Mouse (Mus musculus): Measurements from ENCODE around the gene Elfn1. TPM values are rescaled to one million over a fixed set of nuclear protein-coding genes. Genes with fewer than 3 reads are reported as not detected.

The Elfn1 gene
- polyA plus RNA-seq, 1 experiment from 2014 or later = 0.47 TPM

DNA sequence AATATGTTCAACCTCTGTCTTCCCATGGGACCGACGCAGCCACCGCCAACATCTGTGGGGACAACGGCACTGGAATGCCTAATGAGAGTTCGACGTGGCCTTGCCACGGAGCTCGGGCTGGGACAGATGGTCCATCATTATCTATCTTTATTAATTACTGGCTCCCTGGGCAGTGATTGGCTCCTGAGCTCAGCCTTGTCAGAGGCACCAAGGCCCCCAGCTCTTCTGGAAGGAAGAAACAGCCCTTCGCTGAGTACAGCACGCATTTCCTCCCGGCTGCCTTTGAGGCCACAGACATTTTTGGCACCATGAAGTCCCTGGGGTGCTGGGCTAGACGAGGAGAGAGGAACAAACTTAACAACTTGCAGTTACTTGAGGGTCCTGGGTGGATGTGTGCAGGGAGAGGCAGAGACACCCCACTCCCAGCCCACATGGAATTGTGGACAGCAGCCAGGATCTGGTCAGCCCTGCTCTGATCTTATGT is 13.7 kb upstream of the Elfn1 start:
- no peak overlapping the region for H3K4me3 ChIP-seq
- no peak overlapping the region for H3K9ac ChIP-seq
- no peak overlapping the region for H3K4me2 ChIP-seq
- H3K27me3 ChIP-seq = no peaks in the 10 kb centered on the region
- H3K36me3 ChIP-seq = no peaks in the 10 kb centered on the region
- no peak overlapping the region for H3K27ac ChIP-seq
- 34% methylated on average over 12 of the region's 12 CpGs for WGBS
- ATAC-seq (ENCODE audit: borderline replicate concordance, extremely low read depth, low FRiP score, low TSS enrichment) = peak; percentile 62; the same call in 1 of the 2 replicates
- peaks cover 28% of the 10 kb centered on the region; the same call in 1 of the 2 replicates for H3K4me1 ChIP-seq
- H3K9me3 ChIP-seq = no peaks in the 10 kb centered on the region

DNA sequence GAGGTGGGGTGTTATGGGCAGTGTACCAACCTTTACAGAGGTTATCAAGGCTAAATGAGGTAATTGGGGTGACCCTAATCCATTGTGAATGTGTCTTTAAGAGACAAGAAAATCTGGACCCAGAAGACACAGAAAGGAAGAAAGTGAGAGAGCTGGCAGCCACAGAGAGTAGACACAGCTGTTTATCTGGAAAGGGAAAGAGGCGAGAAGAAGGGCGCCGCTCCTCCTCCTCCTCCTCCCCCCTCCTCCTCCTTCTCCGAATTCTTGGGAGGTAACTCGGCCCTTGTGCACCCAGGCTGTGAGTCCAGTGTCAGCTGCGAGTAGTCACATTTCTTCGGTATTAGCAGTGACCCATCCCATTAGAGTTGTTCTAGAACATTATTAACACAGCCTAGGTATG is 8.7 kb upstream of the Elfn1 start:
- Histone ChIP-seq H3K4me3 (no peak overlapping the region), H3K27ac (no peak overlapping the region), H3K9ac (no peak overlapping the region), H3K4me2 (no peak overlapping the region), H3K9me3 (no peaks in the 10 kb centered on the region), H3K4me1 (peaks cover 13% of the 10 kb centered on the region; the same call in 1 of the 2 replicates), H3K36me3 (no peaks in the 10 kb centered on the region), H3K27me3 (no peaks in the 10 kb centered on the region)
- WGBS = 23% methylated on average over 7 of the region's 7 CpGs
- no peak for ATAC-seq (ENCODE audit: borderline replicate concordance, extremely low read depth, low FRiP score, low TSS enrichment)

DNA sequence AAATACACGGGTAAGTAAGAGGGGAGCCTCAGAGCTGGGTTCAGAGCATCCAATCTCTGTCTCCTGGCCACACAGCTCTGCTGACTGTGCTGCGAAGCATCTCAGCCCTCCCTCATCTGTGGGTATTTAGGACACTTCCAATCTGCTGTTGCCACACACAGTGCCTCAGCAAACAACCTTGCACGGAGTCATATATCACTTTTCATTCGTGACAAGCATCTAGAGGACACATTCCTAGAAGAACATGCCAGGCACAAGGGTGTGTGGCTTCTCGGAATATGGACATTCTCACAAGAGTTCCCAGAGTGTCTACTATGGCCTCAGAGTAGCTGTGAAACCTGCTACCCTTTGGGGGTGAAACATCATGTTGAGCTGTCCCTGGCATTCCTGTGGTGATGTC is 2.6 kb upstream of the Elfn1 start:
- WGBS = 61% methylated on average over 5 of the region's 5 CpGs
- H3K9ac ChIP-seq = no peak overlapping the region
- H3K4me3 ChIP-seq = no peak overlapping the region
- H3K9me3 ChIP-seq = no peaks in the 10 kb centered on the region
- H3K4me2 ChIP-seq = no peak overlapping the region
- H3K27ac ChIP-seq = no peak overlapping the region
- peaks cover 30% of the 10 kb centered on the region for H3K4me1 ChIP-seq
- no peaks in the 10 kb centered on the region for H3K36me3 ChIP-seq
- ATAC-seq (ENCODE audit: borderline replicate concordance, extremely low read depth, low FRiP score, low TSS enrichment) = no peak
- H3K27me3 ChIP-seq = peaks cover 56% of the 10 kb centered on the region

DNA sequence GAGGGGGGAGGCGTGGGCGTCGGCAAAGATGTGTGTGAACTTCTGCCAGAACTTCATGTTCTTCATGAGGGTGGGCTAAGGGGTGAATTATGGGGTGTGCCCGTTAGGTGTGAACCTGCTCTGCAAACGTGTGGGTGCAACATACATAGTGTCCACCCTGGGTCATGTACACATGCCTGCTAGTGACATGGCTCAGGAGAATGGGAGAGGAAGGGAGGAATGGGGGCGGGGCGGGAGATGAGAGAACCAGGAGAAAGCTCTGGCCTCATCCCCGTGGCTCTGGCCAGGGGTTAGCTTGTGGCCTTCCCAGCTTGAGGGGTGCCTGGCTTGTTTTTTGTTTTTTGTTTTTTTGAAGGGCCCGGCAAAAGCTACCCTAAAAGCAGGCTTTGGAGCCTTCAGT is 1.2 kb upstream of the Elfn1 start:
- Histone ChIP-seq H3K9me3 (no peaks in the 10 kb centered on the region), H3K27ac (no peak overlapping the region), H3K36me3 (no peaks in the 10 kb centered on the region), H3K4me1 (peaks cover 36% of the 10 kb centered on the region), H3K27me3 (peaks cover 70% of the 10 kb centered on the region), H3K4me3 (no peak overlapping the region), H3K4me2 (no peak overlapping the region), H3K9ac (no peak overlapping the region)
- no peak for ATAC-seq (ENCODE audit: borderline replicate concordance, extremely low read depth, low FRiP score, low TSS enrichment)
- WGBS = 37% methylated on average over 9 of the region's 9 CpGs

DNA sequence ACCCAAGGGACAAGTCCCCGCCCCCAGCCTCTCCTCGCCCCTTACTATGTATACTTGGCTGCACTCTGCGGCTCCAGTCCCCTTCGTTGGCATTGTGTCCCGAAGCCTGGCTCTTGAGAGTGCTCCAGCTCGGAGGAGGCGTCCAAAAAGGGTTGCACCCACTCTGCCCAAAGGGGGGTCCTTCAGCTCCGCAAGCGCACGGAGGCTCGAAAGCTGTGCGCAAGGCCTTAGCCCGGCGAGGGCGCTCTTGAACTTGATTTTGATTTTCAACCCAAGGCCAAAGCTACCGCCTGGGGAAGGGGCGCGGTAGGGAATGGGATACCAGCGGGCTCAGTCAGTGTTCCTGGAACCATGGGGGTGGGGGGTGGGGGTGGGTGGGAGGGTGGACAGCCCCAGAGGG is 502 bp upstream of the Elfn1 start:
- no peaks in the 10 kb centered on the region for H3K9me3 ChIP-seq
- no peak for ATAC-seq (ENCODE audit: borderline replicate concordance, extremely low read depth, low FRiP score, low TSS enrichment)
- no peak overlapping the region for H3K27ac ChIP-seq
- under 1% methylated on average over 19 of the region's 19 CpGs for WGBS
- H3K27me3 ChIP-seq = peaks cover 77% of the 10 kb centered on the region
- H3K9ac ChIP-seq = no peak overlapping the region
- no peaks in the 10 kb centered on the region for H3K36me3 ChIP-seq
- H3K4me2 ChIP-seq = peak overlapping the region; percentile 99
- peaks cover 43% of the 10 kb centered on the region for H3K4me1 ChIP-seq
- H3K4me3 ChIP-seq = peak overlapping the region; percentile 58

DNA sequence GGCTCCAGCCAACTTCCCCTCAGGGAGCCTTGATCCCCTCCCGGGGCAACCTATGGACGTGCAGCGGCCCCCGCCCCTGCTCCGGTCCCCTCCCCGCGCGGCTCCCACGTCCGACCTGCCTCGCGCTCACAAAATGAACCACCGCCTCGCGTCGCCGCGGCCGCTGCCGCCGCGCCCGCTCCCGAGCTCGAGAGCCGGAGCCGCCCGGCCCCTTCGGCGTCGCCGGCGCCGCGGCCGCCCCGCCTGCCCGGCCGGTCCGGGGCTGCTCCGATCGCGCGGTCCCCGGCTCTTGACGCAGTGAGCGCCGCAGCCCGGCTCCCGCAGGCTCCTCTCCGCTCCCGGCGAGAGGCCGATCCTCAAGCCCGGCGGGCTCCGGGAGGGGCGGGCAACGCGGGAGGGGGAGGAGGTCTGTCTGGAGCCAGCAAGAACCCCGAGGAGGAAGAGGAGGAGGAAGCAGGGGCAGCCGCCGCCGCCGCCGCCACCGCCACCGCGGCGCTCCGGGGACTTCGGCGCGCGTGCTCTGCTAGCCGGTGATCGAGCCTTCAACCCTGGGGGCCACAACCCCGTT is 584 bp downstream of the Elfn1 start:
- Histone ChIP-seq H3K9ac (peak overlapping the region; percentile 52), H3K4me2 (peak overlapping the region; percentile 99), H3K27ac (no peak overlapping the region), H3K4me1 (peaks cover 54% of the 10 kb centered on the region), H3K27me3 (peaks cover 88% of the 10 kb centered on the region), H3K9me3 (no peaks in the 10 kb centered on the region), H3K4me3 (peak overlapping the region; percentile 58), H3K36me3 (no peaks in the 10 kb centered on the region)
- WGBS = under 1% methylated on average over 76 of the region's 78 CpGs
- ATAC-seq (ENCODE audit: borderline replicate concordance, extremely low read depth, low FRiP score, low TSS enrichment) = no peak

DNA sequence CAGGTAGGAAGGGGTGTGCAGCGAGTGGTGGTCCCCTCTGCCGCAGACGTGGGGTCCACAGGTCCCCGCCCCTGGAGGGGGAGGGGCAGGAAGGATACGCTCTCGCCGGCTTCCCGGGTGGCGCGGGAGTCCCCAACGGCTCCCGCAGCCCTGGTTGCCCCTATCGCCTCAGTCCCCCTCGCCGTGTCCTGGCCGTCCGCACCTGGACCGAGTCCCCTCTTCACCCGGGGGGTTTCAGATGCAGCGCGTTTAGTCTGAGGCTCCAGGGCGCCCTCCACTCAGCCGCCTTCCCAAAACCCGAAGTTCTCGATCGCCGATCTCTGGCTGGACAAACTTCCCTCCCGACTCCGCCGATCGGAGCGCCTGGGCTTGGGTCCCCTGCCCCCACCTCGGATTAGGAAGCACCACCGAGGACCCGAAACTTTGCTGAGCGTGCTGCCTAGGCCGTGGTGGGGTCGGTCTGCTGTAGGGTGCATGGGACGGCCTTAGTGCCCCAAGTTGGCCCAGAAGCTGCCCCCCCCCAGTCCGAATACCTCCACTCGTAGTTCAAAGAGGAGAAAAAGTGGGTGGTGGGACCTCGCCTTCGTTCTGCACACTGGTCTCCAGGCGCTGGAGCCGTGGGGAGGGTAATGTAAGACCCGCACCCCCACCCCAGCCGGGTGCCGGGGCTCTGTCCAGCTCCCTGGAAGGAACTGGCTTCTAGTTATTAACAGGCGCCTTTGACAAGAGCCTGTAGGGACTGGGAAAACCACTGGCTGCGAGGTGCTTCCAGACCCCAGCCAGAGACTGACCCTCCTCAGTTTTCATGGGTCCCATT is 1.3 kb downstream of the Elfn1 start:
- no peaks in the 10 kb centered on the region for H3K9me3 ChIP-seq
- peak overlapping the region; percentile 58 for H3K4me3 ChIP-seq
- peak overlapping the region; percentile 99 for H3K4me2 ChIP-seq
- under 1% methylated on average over 50 of the region's 50 CpGs for WGBS
- H3K4me1 ChIP-seq = peaks cover 54% of the 10 kb centered on the region
- no peak for ATAC-seq (ENCODE audit: borderline replicate concordance, extremely low read depth, low FRiP score, low TSS enrichment)
- no peak overlapping the region for H3K27ac ChIP-seq
- peaks cover 95% of the 10 kb centered on the region for H3K27me3 ChIP-seq
- H3K9ac ChIP-seq = peak overlapping the region; percentile 52
- H3K36me3 ChIP-seq = no peaks in the 10 kb centered on the region

DNA sequence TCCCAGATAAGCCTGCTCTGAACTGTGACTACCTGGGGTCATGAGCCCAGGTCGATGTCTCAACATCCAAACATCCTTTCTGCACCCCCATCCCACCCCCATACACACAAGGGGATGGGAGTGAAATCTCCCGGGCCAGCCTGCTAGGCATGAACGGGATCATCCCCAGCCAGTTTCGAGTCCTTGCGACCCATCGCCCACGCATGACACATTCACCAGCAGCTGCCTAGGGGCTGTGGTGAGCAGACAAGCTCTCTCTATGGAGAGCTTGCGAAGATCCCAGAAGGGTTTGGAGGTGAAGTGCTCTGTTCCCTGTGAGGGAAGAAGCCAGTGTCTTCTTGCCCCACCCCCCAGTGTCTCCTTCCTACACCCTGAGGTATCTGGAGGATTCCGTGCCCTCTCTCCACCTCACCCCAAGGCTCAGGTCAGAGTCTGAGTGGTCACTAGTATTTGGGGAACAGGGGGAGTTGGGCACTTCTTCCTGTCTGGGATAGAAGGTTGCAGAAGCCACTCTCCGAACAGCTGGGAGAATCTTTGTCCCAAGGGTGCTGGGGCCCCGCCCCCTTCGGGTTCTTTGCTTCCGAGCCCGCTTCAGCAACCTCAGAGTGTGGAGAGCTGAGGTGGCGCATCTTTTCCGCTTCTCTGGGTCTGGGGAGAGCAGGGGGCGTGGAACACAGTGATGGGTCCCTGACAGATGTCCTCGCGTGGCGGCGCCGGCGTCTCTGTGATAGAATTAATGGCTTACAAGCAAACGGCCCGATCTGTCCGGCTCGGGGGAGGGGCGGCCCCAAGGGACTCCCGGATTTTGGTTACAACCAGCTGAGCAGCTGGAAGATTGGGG is 2.2 kb downstream of the Elfn1 start:
- Histone ChIP-seq H3K9me3 (no peaks in the 10 kb centered on the region), H3K4me2 (peak overlapping the region; percentile 21; the same call in 1 of the 2 replicates), H3K27me3 (peaks cover 100% of the 10 kb centered on the region), H3K4me3 (peak overlapping the region; percentile 58; the same call in 1 of the 2 replicates), H3K27ac (no peak overlapping the region), H3K36me3 (no peaks in the 10 kb centered on the region), H3K9ac (no peak overlapping the region), H3K4me1 (peaks cover 54% of the 10 kb centered on the region)
- no peak for ATAC-seq (ENCODE audit: borderline replicate concordance, extremely low read depth, low FRiP score, low TSS enrichment)
- 2% methylated on average over 29 of the region's 29 CpGs for WGBS

DNA sequence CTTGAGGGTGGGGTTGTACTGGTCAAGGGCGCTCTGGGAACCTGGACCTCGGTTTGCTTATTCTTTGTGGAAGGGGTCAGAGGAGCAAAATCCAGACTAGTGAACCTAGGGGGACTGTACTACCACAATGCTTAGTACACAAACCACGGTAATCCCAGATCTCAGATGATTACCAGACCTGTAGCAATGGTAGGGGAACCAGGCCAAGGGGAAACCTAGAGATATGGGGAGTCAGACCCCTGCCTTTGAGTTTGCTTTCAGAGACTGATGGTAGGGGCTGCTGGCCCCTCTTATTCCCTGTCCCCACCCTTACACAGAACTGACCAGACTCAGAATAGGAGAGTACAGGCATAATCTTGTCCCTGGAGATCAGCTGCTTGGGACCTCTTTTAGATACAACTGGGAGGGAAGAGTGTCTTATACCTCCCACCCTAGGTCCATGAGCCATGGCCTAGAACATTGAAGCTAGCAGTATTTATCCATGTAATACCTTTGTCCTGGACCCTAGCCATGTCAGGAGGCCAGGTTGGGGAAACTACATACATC is 3.1 kb downstream of the Elfn1 start:
- no peak overlapping the region for H3K4me3 ChIP-seq
- no peak overlapping the region for H3K9ac ChIP-seq
- no peak overlapping the region for H3K4me2 ChIP-seq
- no peak for ATAC-seq (ENCODE audit: borderline replicate concordance, extremely low read depth, low FRiP score, low TSS enrichment)
- no peaks in the 10 kb centered on the region for H3K9me3 ChIP-seq
- H3K27ac ChIP-seq = no peak overlapping the region
- H3K4me1 ChIP-seq = peaks cover 54% of the 10 kb centered on the region
- H3K27me3 ChIP-seq = peaks cover 100% of the 10 kb centered on the region
- H3K36me3 ChIP-seq = no peaks in the 10 kb centered on the region
- 22% methylated on average over 3 of the region's 3 CpGs for WGBS

DNA sequence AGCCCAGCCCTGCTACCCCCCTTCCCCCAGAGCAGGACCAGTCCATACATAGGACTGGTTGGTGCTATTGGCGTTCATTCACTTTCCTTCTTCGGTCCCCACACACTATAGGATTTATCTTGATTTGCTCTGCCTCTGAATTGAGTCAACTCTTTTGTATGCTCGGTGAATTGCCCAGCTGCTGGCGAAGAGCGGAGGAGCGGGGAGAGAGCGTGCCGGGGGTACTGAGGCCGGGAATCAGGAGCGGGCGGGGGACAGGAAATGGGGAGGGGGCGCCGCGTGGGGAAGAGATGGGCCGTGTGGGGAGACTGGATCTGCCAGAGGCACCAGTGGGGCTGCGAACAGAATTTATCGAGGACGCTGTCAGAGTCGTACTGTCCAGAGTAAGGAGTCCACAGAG is 3.8 kb downstream of the Elfn1 start:
- Histone ChIP-seq H3K4me1 (peaks cover 54% of the 10 kb centered on the region), H3K4me2 (peak overlapping the region; percentile 95; the same call in 1 of the 2 replicates)

DNA sequence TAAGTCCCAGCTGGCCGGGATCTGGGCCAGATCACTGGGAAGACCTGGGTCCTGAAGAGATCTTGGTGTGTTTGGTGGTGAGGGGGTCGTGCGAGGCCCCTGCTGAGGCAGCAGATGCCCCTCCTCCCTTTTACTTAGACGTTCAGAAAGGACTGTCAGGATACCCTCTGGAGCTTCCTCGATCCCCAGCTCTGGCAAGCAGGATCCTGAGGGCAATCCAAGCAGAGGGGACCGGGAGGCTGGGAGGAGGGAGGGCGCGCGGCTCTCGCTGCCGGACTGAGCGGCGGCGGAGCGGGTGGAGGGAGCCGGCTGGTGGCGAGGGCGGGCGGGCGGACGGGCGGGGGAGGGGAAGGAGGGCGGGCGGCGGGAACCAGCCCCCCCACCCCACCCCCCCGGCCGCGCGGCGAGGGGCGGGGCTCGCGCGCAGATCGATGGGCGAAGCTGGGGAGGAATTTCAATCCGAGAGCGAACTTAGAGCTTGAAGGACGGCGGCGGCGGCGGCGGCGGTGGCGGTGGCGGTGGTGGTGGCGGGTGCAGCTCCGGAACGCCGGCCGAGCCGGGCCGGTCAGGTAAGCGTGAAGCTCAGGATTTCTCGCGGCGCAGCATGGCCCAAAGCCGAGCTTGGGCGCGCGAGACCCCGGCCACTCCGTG is 4.5 kb downstream of the Elfn1 start:
- Histone ChIP-seq H3K4me2 (peak overlapping the region; percentile 95), H3K9ac (peak overlapping the region; percentile 34; the same call in 1 of the 2 replicates), H3K27me3 (peaks cover 97% of the 10 kb centered on the region), H3K4me1 (peaks cover 49% of the 10 kb centered on the region), H3K9me3 (no peaks in the 10 kb centered on the region), H3K36me3 (no peaks in the 10 kb centered on the region), H3K4me3 (peak overlapping the region; percentile 47), H3K27ac (no peak overlapping the region)
- no peak for ATAC-seq (ENCODE audit: borderline replicate concordance, extremely low read depth, low FRiP score, low TSS enrichment)
- 0% methylated on average over 36 of the region's 64 CpGs for WGBS

More for the DNA sequence above, 3.8 kb downstream of the Elfn1 start:
- Histone ChIP-seq H3K9ac (no peak overlapping the region), H3K27me3 (peaks cover 100% of the 10 kb centered on the region), H3K4me3 (peak overlapping the region; percentile 47; the same call in 1 of the 2 replicates), H3K9me3 (no peaks in the 10 kb centered on the region), H3K36me3 (no peaks in the 10 kb centered on the region), H3K27ac (no peak overlapping the region)
- WGBS = 3% methylated on average over 19 of the region's 19 CpGs
- ATAC-seq (ENCODE audit: borderline replicate concordance, extremely low read depth, low FRiP score, low TSS enrichment) = no peak

Measured in lung, embryonic 15.5 days (tissue).